Mouse (Mus musculus): ENCODE results near the gene Tnfsf8. TPM values are rescaled to one million over a fixed set of nuclear protein-coding genes. Genes with fewer than 3 reads are reported as not detected.

Tnfsf8 gene
- total RNA-seq, 4 experiments from 2014 or later: 0.06 TPM; not detected in 3

- DNase-seq (ENCODE audit: low spot score): no peak
Measured at GRCm38 (mm10) chr4:63842278-63842677, 18.9 kb downstream of the Tnfsf8 start.

DNA sequence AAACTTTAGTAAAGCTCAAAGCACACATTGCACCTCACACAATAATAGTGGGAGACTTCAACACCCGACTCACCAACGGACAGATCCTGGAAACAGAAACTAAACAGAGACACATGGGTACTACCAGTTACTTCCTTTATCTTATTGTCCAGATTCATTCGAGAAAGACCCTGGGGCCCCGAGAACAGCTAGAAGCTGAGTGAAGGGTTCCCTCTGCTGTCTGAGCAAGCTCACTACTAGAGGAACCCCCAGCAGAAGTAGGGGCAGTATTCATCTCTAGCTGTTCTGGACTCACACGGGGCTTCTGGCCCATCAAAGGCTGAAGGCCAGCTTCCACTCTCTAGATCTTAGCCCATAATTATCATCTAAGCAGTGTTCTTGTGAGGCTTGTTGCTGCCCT lies 20.7 kb downstream of the Tnfsf8 start:
- DNase-seq (ENCODE audit: low spot score): no peak

GRCm38 (mm10) chr4:63823136-63823535 lies 38.0 kb downstream of the Tnfsf8 start:
- no peak for DNase-seq (ENCODE audit: low spot score)

DNA sequence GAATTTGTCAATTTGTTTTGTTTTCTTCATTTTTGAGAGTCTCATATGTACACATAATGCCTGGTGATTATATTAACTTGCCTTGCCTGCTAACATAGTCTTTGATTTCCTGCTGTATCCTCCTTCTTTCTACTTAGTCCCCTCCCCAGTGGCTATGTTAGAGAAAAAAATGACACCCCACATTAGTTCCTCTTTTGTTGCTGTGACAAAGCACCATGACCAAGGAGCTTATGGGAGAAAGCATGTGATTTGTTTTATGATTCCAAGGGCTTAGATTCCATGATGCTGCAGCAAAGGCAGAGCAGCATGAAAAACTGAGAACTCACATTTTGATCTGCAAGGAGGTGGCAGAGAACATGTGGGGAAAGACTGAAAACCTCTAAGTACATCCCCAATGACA lies 43.6 kb downstream of the Tnfsf8 start:
- no peak for DNase-seq (ENCODE audit: low spot score)

DNA sequence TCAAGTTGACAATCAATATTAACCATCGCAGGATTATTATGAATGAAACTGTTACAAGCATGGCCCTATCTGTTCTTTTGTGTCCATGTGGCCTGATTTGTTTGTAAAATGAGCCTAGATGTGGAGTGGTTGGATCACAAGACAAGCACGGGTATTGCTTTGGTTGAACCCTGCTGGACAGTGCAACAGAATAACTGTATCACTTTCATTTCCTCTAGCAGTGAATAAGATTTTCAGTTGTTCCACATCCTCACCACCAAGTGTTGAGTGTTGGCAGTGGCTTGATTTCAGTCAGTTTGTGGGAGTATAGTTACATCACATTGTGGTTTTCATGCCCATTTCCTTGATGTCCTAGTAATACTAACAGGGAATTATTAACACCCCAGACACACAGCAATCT lies 45.5 kb downstream of the Tnfsf8 start:
- no peak for DNase-seq (ENCODE audit: low spot score)

- DNase-seq (ENCODE audit: low spot score): no peak
Measured at GRCm38 (mm10) chr4:63798083-63798482, 63.1 kb downstream of the Tnfsf8 start.

DNA sequence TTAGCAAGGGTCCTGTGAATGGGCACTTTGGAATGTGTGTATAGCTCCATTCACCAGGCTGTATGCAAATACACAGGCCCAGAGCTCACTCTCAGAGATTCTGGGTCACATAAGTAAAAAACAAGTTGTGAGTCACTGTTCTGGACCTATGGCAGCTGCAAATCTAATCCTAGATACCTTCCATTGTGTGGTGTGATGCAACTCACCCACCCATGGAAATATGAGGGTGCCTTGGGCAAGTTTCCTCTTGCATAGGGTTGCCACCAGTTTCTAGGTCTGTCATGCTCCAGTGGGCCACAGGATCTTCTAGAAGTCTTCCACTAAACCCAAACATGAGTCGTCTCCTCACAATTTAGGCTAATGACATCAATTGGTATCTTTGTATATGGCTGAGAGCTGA lies 64.6 kb downstream of the Tnfsf8 start:
- DNase-seq (ENCODE audit: low spot score): no peak

DNA sequence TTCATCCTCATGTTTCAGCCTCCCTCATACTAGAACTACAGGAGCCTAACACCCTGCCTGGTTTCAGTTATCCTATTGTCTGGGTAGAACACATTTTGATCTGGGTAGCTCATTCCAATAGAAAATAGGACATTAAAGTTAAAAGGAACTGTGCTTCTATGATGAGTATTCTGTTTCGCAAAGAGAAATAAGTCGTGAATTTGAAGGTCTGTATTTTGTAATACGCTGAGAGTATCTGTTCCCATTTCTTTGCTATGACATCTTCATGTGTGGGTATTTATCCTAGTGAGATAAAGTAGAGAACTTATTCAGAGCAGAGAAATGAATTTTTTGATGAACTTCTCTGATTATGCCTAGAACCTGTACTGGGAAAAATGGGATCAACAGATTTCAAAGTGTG lies 68.8 kb downstream of the Tnfsf8 start:
- DNase-seq (ENCODE audit: low spot score): no peak

- no peak for DNase-seq (ENCODE audit: low spot score)
Measured at GRCm38 (mm10) chr4:63785466-63785865, 75.7 kb downstream of the Tnfsf8 start.

DNA sequence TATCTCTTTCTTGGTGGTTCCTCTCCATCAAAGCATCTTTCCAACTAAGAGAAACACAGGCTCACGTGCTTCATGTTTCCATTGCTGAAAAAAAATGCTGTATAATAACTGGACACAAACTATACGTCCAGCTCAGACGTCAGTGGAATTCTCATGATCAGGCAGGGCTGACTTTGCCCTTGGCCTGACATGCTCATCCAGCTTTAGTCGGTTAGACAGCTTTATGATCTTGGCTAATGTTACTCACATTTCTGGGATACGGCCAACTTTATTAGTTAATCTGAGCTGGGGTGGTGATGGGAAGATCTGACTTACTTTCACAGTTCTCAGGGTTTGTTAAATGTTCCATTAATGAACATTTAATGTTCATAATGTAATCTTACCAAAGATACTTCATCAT lies 77.3 kb downstream of the Tnfsf8 start:
- DNase-seq (ENCODE audit: low spot score): no peak

- DNase-seq (ENCODE audit: low spot score): no peak
Measured at GRCm38 (mm10) chr4:63782970-63783613, 78.1 kb downstream of the Tnfsf8 start.

Other genes with a start within 250 kb of the Tnfsf8 start
- not detected for gene Tex48, start 238.9 kb downstream of the Tnfsf8 start, total RNA-seq (2022)
- gene Gm11214, start 198.0 kb downstream of the Tnfsf8 start, total RNA-seq (2022): not detected
- gene Tnfsf15, start 116.2 kb downstream of the Tnfsf8 start, total RNA-seq (2022): not detected
- under 1 TPM; 0.09 to 0.32 (median 0.17) TPM for gene Tnc, start 185.7 kb upstream of the Tnfsf8 start, total RNA-seq (2022)